Mouse (Mus musculus) forebrain, embryonic 15.5 days (tissue): ENCODE measurements around the gene Rftn1. TPM values are rescaled to one million over a fixed set of nuclear protein-coding genes. Genes with fewer than 3 reads are reported as not detected.
"Not testable (repeated sequence)": the region's sequence is repeated elsewhere in the genome, so short reads cannot be mapped to it uniquely, and the experiment has no call there.

Experiments
- ATAC-seq: fragments of 200-750 bp; cut with Nextera tagmentation; replicated peaks from 2 replicates; pipeline ENCODE4 v1.8.0; 2017; ENCODE audit warnings: mild to moderate bottlenecking, moderate TSS enrichment, moderate library complexity
- H3K27ac ChIP-seq: fragments of 300-500 bp; sonication (generic); replicated peaks from 2 replicates; pipeline ENCODE4 v1.5.1; 2015; ENCODE audit warnings: mild to moderate bottlenecking, inconsistent platforms
- H3K27me3 ChIP-seq: fragments of 300-500 bp; sonication (generic); 2 replicates; pipeline ENCODE4 v1.6.1; 2015; ENCODE audit warnings: inconsistent platforms
- H3K36me3 ChIP-seq: fragments of 300-500 bp; sonication (generic); 2 replicates; pipeline ENCODE4 v1.6.1; 2015; ENCODE audit warnings: mild to moderate bottlenecking, inconsistent platforms
- H3K4me1 ChIP-seq: fragments of 300-500 bp; sonication (generic); 2 replicates; pipeline ENCODE4 v1.6.1; 2015; ENCODE audit warnings: inconsistent platforms
- H3K4me2 ChIP-seq: fragments of 300-500 bp; sonication (generic); replicated peaks from 2 replicates; pipeline ENCODE4 v1.6.1; 2015; ENCODE audit warnings: mild to moderate bottlenecking, inconsistent platforms
- H3K4me3 ChIP-seq: fragments of 300-500 bp; sonication (generic); 2 replicates; pipeline ENCODE4 v1.5.1; 2015; ENCODE audit warnings: mild to moderate bottlenecking, inconsistent platforms
- H3K9ac ChIP-seq: fragments of 300-500 bp; sonication (generic); replicated peaks from 2 replicates; pipeline ENCODE4 v1.6.1; 2015; ENCODE audit warnings: mild to moderate bottlenecking, inconsistent platforms
- H3K9me3 ChIP-seq: fragments of 300-500 bp; sonication (generic); 2 replicates; pipeline ENCODE4 v1.6.1; 2016; ENCODE audit warnings: inconsistent platforms
- WGBS: fragments of 180-500 bp; shearing (Covaris S2); methylation state at CpG from one replicate; pipeline ENCODE4 v1.1.7; 2015; ENCODE audit warnings: mixed read lengths; 5-methylcytosine and 5-hydroxymethylcytosine counted together
- polyA plus RNA-seq: library from polyadenylated mRNA; unstranded; fragments of >200 nt; fragmentation: Nextera tagmentation; extraction: Ambion mirVana; gene quantifications from 2 replicates; pipeline ENCODE4 v1.2.1, GENCODE M21; 2015

Rftn1 gene
- polyA plus RNA-seq, 1 experiment from 2014 or later, result 23.6 TPM

DNA sequence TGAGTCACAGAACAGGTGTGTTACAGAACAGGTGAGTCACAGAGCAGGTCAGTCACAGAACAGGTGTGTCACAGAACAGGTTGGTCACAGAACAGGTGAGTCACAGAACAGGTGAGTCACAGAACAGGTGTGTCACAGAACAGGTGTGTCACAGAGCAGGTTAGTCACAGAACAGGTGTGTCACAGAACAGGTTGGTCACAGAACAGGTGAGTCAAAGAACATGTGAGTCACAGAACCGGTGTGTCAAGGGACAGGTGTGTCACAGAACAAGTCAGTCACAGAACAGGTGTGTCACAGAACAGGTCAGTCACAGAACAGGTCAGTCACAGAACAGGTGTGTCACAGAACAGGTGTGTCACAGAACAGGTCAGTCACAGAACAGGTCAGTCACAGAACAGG, 74.1 kb downstream of the Rftn1 start:
- not testable (repeated sequence) for H3K9ac ChIP-seq, H3K4me2 ChIP-seq, H3K4me3 ChIP-seq, H3K4me1 ChIP-seq, H3K27ac ChIP-seq, H3K36me3 ChIP-seq, H3K9me3 ChIP-seq, H3K27me3 ChIP-seq, ATAC-seq
- 97% methylated on average over 1 of the region's 1 CpGs for WGBS

GRCm38 (mm10) chr17:50115716-50116115, 74.8 kb downstream of the Rftn1 start:
- not testable (repeated sequence) for H3K27ac ChIP-seq, H3K9ac ChIP-seq, H3K4me2 ChIP-seq, H3K36me3 ChIP-seq, H3K27me3 ChIP-seq, H3K9me3 ChIP-seq, ATAC-seq, H3K4me1 ChIP-seq, H3K4me3 ChIP-seq
- WGBS, result 96% methylated on average over 3 of the region's 3 CpGs

DNA sequence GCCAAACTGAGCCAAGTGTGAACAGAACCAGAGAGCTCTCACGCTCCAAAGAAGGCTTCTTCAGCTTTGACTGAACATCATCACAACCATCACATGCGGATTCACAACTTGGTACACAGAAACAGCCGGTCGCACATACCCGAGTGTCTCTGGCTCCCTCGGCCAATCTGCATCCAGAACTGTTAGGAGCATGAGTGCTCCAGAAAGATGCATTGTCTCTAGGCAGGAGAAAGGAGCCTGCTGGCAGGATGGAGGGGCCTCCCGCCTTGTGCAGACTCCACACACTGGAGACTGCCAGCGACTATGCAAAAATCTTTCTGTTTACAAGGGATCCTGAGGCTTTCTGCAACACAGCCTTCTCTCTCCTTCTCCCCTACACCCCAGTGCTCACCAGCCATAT, 75.8 kb downstream of the Rftn1 start:
- no peaks in the 10 kb centered on the region for H3K36me3 ChIP-seq
- no peaks in the 10 kb centered on the region for H3K4me1 ChIP-seq
- peak; percentile 75 for ATAC-seq
- no peak overlapping the region for H3K9ac ChIP-seq
- 0 out of 2 replicates have a peak overlapping the region, but pooled peaks have one; percentile 27 for H3K27ac ChIP-seq
- no peaks in the 10 kb centered on the region for H3K27me3 ChIP-seq
- WGBS, result 66% methylated on average over 8 of the region's 8 CpGs
- no peak overlapping the region for H3K4me3 ChIP-seq
- no peaks in the 10 kb centered on the region for H3K9me3 ChIP-seq
- no peak overlapping the region for H3K4me2 ChIP-seq

DNA sequence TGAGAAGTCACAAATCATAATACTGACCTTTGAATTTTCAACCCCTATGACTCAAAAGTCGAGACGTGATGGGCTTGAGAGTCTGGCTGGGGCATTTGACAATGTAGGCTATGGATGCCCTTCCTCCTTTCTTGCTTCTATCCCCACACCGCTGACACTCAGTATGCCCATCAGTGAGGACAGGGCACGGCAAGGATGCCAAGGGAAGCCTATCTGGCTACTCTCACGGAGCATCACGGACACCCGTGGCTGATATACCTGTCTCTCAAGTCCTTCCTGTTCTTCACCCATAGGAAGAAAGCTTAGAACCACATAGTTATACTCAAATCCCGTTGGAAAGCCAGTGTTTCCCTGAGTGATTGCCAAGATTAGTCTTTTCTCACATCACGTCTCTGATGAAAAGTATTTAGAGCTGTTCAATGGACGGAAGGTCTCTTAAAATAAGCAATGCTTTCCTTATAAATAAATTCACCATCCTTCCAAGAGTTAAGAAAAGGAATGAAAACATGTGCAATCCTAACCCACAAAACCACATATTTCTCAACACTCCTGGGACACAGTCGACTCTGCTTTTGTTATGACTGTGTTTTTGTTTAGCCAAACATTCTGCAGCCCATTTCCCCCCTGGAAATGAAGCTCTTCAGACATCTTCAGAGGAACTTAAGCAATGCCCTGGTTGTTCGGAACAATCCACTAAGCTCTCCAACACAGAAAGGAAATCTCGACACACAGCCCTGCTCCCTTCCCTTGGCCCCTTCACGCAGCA, 79.6 kb downstream of the Rftn1 start:
- Histone ChIP-seq H3K9ac (no peak overlapping the region), H3K4me3 (no peak overlapping the region), H3K4me1 (no peaks in the 10 kb centered on the region), H3K27me3 (no peaks in the 10 kb centered on the region), H3K36me3 (no peaks in the 10 kb centered on the region), H3K9me3 (no peaks in the 10 kb centered on the region), H3K4me2 (no peak overlapping the region), H3K27ac (no peak overlapping the region)
- ATAC-seq, result no peak
- 58% methylated on average over 14 of the region's 14 CpGs for WGBS

DNA sequence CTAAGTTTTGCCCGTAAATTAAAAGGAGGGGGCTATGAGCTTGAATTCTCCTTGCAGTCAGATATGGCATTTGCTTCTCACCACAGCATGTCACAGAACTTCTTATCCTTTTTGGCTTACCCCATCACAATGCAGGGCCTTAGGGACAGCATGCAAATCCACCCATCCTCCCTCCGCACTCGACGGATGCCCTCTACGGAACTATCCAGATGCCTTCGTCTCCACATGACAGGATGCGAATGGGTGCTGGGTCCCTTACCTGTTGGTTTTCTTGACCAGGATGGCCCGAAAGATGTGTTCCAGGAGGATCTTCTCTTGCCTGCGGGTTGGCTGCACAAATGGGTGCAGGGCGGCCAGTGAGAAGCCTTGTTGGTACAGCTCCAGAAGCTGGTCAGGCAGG, 83.7 kb downstream of the Rftn1 start:
- Histone ChIP-seq H3K4me2 (no peak overlapping the region), H3K36me3 (no peaks in the 10 kb centered on the region), H3K4me3 (no peak overlapping the region), H3K27me3 (no peaks in the 10 kb centered on the region), H3K27ac (no peak overlapping the region), H3K4me1 (no peaks in the 10 kb centered on the region), H3K9me3 (peaks cover 5% of the 10 kb centered on the region; the same call in 1 of the 2 replicates), H3K9ac (no peak overlapping the region)
- 97% methylated on average over 10 of the region's 10 CpGs for WGBS
- ATAC-seq, result no peak

- H3K27me3 ChIP-seq, result no peaks in the 10 kb centered on the region
- WGBS, result 87% methylated on average over 3 of the region's 3 CpGs
- H3K4me1 ChIP-seq, result peaks cover 9% of the 10 kb centered on the region
- H3K9ac ChIP-seq, result no peak overlapping the region
- ATAC-seq, result no peak
- H3K9me3 ChIP-seq, result peaks cover 5% of the 10 kb centered on the region; the same call in 1 of the 2 replicates
- no peaks in the 10 kb centered on the region for H3K36me3 ChIP-seq
- H3K27ac ChIP-seq, result no peak overlapping the region
- H3K4me3 ChIP-seq, result no peak overlapping the region
- H3K4me2 ChIP-seq, result no peak overlapping the region
These were observed 86.3 kb downstream of the Rftn1 start for GRCm38 (mm10) chr17:50104131-50104530.

GRCm38 (mm10) chr17:50101416-50101815, 89.1 kb downstream of the Rftn1 start:
- no peak overlapping the region for H3K27ac ChIP-seq
- no peak overlapping the region for H3K9ac ChIP-seq
- H3K27me3 ChIP-seq, result no peaks in the 10 kb centered on the region
- ATAC-seq, result no peak
- no peaks in the 10 kb centered on the region for H3K36me3 ChIP-seq
- no peak overlapping the region for H3K4me2 ChIP-seq
- H3K4me3 ChIP-seq, result no peak overlapping the region
- H3K9me3 ChIP-seq, result peaks cover 5% of the 10 kb centered on the region; the same call in 1 of the 2 replicates
- WGBS, result 91% methylated on average over 3 of the region's 3 CpGs
- H3K4me1 ChIP-seq, result peaks cover 9% of the 10 kb centered on the region

DNA sequence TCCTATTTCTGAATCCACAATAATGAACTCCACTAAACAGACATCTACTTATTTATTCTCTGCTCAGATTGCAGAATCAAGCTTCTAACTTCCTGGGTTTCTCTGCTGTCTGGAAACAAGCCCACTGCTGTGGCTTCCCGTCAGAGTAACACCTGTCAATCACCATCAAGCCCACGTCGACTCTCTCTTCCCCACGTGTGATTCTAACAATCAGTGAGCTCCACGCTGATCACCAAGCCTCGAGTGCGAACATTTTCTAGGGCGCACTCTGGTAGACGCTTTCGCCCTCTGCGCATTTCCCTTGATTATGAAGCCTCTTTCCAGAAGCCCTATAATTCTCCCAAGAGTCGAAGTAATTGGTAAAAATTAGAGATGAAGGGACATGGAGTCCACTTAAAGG, 90.4 kb downstream of the Rftn1 start:
- ATAC-seq, result no peak
- H3K27ac ChIP-seq, result 0 out of 2 replicates have a peak overlapping the region, but pooled peaks have one; percentile 31
- H3K27me3 ChIP-seq, result no peaks in the 10 kb centered on the region
- H3K9ac ChIP-seq, result no peak overlapping the region
- H3K4me2 ChIP-seq, result no peak overlapping the region
- WGBS, result 59% methylated on average over 12 of the region's 12 CpGs
- H3K9me3 ChIP-seq, result peaks cover 2% of the 10 kb centered on the region; the same call in 1 of the 2 replicates
- H3K4me3 ChIP-seq, result no peak overlapping the region
- peaks cover 9% of the 10 kb centered on the region for H3K4me1 ChIP-seq
- no peaks in the 10 kb centered on the region for H3K36me3 ChIP-seq

- Histone ChIP-seq H3K27ac (peak overlapping the region; percentile 31; the same call in 1 of the 2 replicates), H3K4me3 (no peak overlapping the region), H3K36me3 (no peaks in the 10 kb centered on the region), H3K4me2 (no peak overlapping the region), H3K9me3 (no peaks in the 10 kb centered on the region), H3K4me1 (peaks cover 9% of the 10 kb centered on the region), H3K27me3 (no peaks in the 10 kb centered on the region), H3K9ac (no peak overlapping the region)
- WGBS, result 64% methylated on average over 8 of the region's 8 CpGs
- no peak for ATAC-seq
These were observed 91.1 kb downstream of the Rftn1 start for GRCm38 (mm10) chr17:50099378-50099777.

- Histone ChIP-seq H3K27me3 (no peaks in the 10 kb centered on the region), H3K9me3 (no peaks in the 10 kb centered on the region), H3K4me3 (no peak overlapping the region), H3K4me2 (no peak overlapping the region), H3K36me3 (no peaks in the 10 kb centered on the region), H3K9ac (no peak overlapping the region), H3K27ac (no peak overlapping the region), H3K4me1 (peaks cover 9% of the 10 kb centered on the region)
- no peak for ATAC-seq
- 96% methylated on average over 6 of the region's 6 CpGs for WGBS
These were observed 92.2 kb downstream of the Rftn1 start for GRCm38 (mm10) chr17:50098297-50098696.

DNA sequence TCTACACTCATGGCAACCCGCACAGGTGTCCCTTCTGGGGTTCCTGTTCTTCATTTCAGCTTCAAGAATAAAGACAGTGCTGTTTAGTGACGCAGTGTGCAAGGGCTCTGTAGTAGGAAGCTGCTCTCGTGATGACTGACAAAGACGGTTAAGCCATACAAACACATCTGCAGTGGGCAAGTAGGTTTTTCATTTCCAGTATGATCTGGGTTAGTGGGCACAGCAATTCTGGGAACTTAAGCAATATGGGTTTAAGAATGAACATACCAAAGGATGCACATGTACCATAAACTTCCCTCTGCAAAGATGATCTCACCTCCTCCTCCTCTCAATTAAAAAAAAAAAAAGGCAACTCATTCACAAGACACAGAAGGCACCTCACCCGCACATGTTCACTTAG, 92.6 kb downstream of the Rftn1 start:
- H3K9ac ChIP-seq, result no peak overlapping the region
- no peak overlapping the region for H3K27ac ChIP-seq
- H3K4me3 ChIP-seq, result no peak overlapping the region
- no peak overlapping the region for H3K4me2 ChIP-seq
- H3K36me3 ChIP-seq, result no peaks in the 10 kb centered on the region
- WGBS, result 86% methylated on average over 5 of the region's 5 CpGs
- H3K27me3 ChIP-seq, result no peaks in the 10 kb centered on the region
- ATAC-seq, result no peak
- H3K9me3 ChIP-seq, result no peaks in the 10 kb centered on the region
- peaks cover 9% of the 10 kb centered on the region for H3K4me1 ChIP-seq

- Histone ChIP-seq H3K9ac (no peak overlapping the region), H3K27ac (no peak overlapping the region), H3K4me3 (no peak overlapping the region), H3K36me3 (no peaks in the 10 kb centered on the region), H3K4me1 (peaks cover 9% of the 10 kb centered on the region), H3K27me3 (no peaks in the 10 kb centered on the region), H3K4me2 (no peak overlapping the region), H3K9me3 (no peaks in the 10 kb centered on the region)
- WGBS, result 97% methylated on average over 4 of the region's 4 CpGs
- no peak for ATAC-seq
These were observed 94.2 kb downstream of the Rftn1 start for GRCm38 (mm10) chr17:50096305-50096704.

DNA sequence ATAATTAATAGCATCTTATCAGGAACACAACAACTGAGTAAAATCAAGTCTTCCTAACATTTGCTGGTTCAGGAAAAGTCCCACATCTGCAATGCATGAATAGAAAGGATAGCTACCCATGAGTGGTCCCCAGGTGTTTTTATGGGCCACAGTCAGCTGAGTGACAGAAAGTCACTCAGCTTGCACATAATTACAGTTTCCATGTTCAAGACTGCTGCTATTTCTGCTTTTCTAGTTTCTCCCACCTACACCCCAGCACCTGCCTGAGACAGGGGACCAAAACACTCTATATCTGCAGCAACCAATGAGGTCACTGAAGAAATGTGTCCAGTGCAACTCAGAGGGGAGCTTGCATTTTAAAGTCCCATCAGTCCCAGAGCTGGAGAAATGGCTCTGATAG, 95.9 kb downstream of the Rftn1 start:
- H3K27me3 ChIP-seq, result no peaks in the 10 kb centered on the region
- H3K4me3 ChIP-seq, result no peak overlapping the region
- no peak overlapping the region for H3K9ac ChIP-seq
- no peaks in the 10 kb centered on the region for H3K36me3 ChIP-seq
- no peak for ATAC-seq
- no peak overlapping the region for H3K27ac ChIP-seq
- peaks cover 3% of the 10 kb centered on the region for H3K4me1 ChIP-seq
- no peak overlapping the region for H3K4me2 ChIP-seq
- no peaks in the 10 kb centered on the region for H3K9me3 ChIP-seq
